Mouse (Mus musculus) heart, adult 2 months (tissue): ENCODE results near the gene Pcdh7. TPM values are rescaled to one million over a fixed set of nuclear protein-coding genes. Genes with fewer than 3 reads are reported as not detected.
A peak's percentile ranks its signal among the peaks of the same experiment; 100 is the strongest.

ENCODE experiments used
- DNase-seq, 2 experiments: peaks; one replicate each; pipeline ENCODE4 v3.0.0; 2021
- H3K27ac ChIP-seq: fragments of 200-600 bp; 2 replicates; pipeline ENCODE4 v1.8.1; 2022
- H3K27me3 ChIP-seq: fragments of 200-500 bp; 2 replicates; pipeline ENCODE4 v1.6.1; 2012; ENCODE audit warnings: mild to moderate bottlenecking, low read length, inconsistent platforms, mixed read lengths; ENCODE audit not compliant: control insufficient read depth, insufficient read depth
- H3K36me3 ChIP-seq: fragments of 200-500 bp; 2 replicates; pipeline ENCODE4 v1.6.1; 2012; ENCODE audit warnings: low read length, inconsistent platforms; ENCODE audit not compliant: control insufficient read depth, insufficient read depth
- H3K4me1 ChIP-seq: fragments of 200-500 bp; 2 replicates; pipeline ENCODE4 v1.6.1; 2011; ENCODE audit warnings: low read length; ENCODE audit not compliant: control insufficient read depth, insufficient read depth
- H3K4me3 ChIP-seq: fragments of 200-600 bp; 2 replicates; pipeline ENCODE4 v1.8.1; 2022
- H3K79me2 ChIP-seq: fragments of 200-500 bp; replicated peaks from 2 replicates; pipeline ENCODE4 v1.6.1; 2012; ENCODE audit warnings: mild to moderate bottlenecking, inconsistent platforms, low read length, moderate library complexity, mixed read lengths; ENCODE audit not compliant: control insufficient read depth, insufficient read depth
- H3K9ac ChIP-seq: fragments of 200-500 bp; 2 replicates; pipeline ENCODE4 v1.6.1; 2012; ENCODE audit warnings: low read depth, mild to moderate bottlenecking, control low read depth, inconsistent platforms, low read length, mixed read lengths
- CTCF ChIP-seq: fragments of 200-600 bp; IDR thresholded peaks from 2 replicates; pipeline ENCODE4 v1.8.1; 2022; ENCODE audit warnings: antibody characterized with exemption, mild to moderate bottlenecking, moderate library complexity
- EP300 ChIP-seq: fragments of 200-500 bp; IDR thresholded peaks from 2 replicates; pipeline ENCODE4 v1.6.1; 2011; ENCODE audit warnings: low read depth, low read length, control low read depth; ENCODE audit not compliant: insufficient read depth
- POLR2A ChIP-seq: fragments of 200-500 bp; IDR thresholded peaks from 2 replicates; pipeline ENCODE4 v1.6.1; 2011; ENCODE audit warnings: mild to moderate bottlenecking, low read depth, low read length, control low read depth; ENCODE audit not compliant: insufficient read depth
- WGBS: fragments of 180-500 bp; shearing (Covaris S2); methylation state at CpG from one replicate; pipeline ENCODE4 v1.1.7; 2018; 5-methylcytosine and 5-hydroxymethylcytosine counted together
- intact Hi-C: fragments of 180-260 bp; cut with DNase I; formaldehyde crosslinking; loops from one replicate; pipeline ENCODE4 v1.15.1; 2025
- polyA plus RNA-seq: library from polyadenylated mRNA; depleted of rRNA; stranded (reverse); fragments of >200 nt; gene quantifications from 2 replicates; pipeline ENCODE4 v1.2.3, GENCODE M21; 2012
- total RNA-seq, 2 experiments: library from RNA; stranded (reverse); gene quantifications; 2 replicates each; pipeline ENCODE4 v1.2.3; 2021

Pcdh7 gene
- total and polyA plus RNA-seq, 3 experiments = 44.0 to 107 (median 82.7) TPM

DNA sequence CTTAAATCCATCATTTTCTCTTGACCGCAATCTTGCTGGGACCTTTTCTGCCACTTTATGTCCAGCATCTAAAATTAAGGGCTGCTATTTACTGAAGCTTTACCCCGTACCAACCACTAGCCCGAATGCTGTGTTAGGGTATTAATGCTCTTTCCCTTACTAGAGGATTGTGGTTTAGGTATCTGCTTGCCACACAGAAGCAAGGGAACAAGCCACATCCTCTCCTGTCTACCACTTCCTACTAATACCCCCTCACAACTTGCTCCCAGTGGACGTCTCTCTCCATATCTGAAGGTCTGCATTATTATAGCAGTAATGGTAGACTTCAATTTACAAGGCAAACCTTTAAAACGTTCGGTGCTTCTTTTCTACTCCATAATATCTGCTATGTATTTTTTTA lies 18.0 kb downstream of the Pcdh7 start:
- 71% methylated on average over 6 of the region's 6 CpGs for WGBS
- Histone ChIP-seq H3K27me3 (no peaks in the 10 kb centered on the region), H3K9ac (no peak overlapping the region), H3K27ac (no peak overlapping the region), H3K79me2 (no peaks in the 10 kb centered on the region; the same call in 1 of the 2 replicates), H3K36me3 (peaks cover 10% of the 10 kb centered on the region), H3K4me3 (no peak overlapping the region), H3K4me1 (peaks cover 2% of the 10 kb centered on the region)
- TF ChIP-seq POLR2A = no peak
- no peak for TF ChIP-seq CTCF
- TF ChIP-seq EP300 = no peak
- intact Hi-C loops = no loop called here
- DNase-seq = no peak

DNA sequence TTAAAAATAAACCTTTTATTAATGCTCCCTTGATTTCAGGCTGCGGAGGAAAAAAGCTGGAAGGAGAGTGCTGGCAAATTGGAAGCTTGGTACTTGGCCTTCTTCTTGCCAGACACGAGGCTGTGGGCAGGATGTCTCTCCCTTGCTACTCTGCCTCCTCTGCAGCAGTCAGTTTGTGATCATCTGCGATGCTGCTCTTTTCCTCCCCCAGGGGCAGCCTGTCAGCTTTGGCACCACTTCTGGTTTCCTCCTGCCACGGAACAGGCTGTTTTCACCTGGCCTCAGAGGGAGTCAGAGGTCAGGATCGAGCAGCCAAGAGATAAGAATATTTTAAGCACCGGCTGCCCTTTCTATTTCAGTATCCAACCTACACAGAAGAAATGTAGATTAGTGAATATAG lies 25.2 kb downstream of the Pcdh7 start:
- peak; percentile 51 to 79 for DNase-seq
- H3K27me3 ChIP-seq = no peaks in the 10 kb centered on the region
- 10% methylated on average over 6 of the region's 6 CpGs for WGBS
- no peak overlapping the region for H3K9ac ChIP-seq
- intact Hi-C loops = loop anchor here (2.0 to 10.0 kb wide), 2 partner anchors 22 to 202 kb away; no protein-coding TSS in a partner anchor
- no peak overlapping the region for H3K4me3 ChIP-seq
- H3K36me3 ChIP-seq = peaks cover 13% of the 10 kb centered on the region
- peak overlapping the region; percentile 92 for H3K27ac ChIP-seq
- TF ChIP-seq CTCF = peak; percentile 49
- TF ChIP-seq EP300 = peak; percentile 97
- peak; percentile 70 for TF ChIP-seq POLR2A
- no peaks in the 10 kb centered on the region; the same call in 1 of the 2 replicates for H3K79me2 ChIP-seq
- H3K4me1 ChIP-seq = no peaks in the 10 kb centered on the region; the same call in none of the 2 replicates

DNA sequence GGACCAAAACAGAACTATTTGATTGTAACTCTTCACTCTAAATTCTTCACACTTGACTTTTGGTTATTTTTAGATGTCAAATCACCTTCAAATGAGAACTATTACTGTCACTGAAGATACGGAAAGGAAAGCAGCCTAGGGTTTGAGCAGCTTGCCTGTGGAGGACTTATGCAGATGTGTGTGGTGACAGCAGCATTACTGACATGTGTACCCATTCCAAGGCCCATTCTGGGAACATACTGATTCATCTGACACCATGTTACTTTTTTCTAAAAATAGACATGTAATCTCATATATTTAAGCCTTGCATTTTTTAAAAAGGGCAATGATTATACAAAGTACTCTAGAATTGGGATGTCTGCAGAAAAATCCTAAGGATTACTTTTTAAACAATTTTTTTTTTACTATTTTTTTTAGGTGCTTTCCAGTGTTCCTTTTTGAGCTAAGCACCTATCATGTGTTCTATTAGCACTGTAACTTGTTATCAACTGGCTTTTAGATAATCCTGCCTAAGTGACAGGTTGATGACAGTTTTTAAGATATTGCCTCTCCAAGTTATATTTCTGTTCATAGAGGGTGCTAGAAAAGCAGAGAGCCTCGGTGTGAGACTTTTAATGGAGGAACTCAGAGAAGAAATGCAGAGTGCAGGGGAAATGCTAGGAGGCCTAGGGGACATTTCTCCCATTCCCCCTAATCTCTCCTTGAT lies 26.3 kb downstream of the Pcdh7 start:
- WGBS = 39% methylated on average over 2 of the region's 2 CpGs
- Histone ChIP-seq H3K27me3 (no peaks in the 10 kb centered on the region), H3K9ac (no peak overlapping the region), H3K27ac (peak overlapping the region; percentile 92), H3K4me1 (no peaks in the 10 kb centered on the region; the same call in none of the 2 replicates), H3K79me2 (no peaks in the 10 kb centered on the region; the same call in 1 of the 2 replicates), H3K4me3 (no peak overlapping the region), H3K36me3 (peaks cover 15% of the 10 kb centered on the region)
- no peak for TF ChIP-seq CTCF
- TF ChIP-seq POLR2A = no peak; the same call in 1 of the 2 replicates
- TF ChIP-seq EP300 = peak; percentile 58; the same call in 1 of the 2 replicates
- intact Hi-C loops = loop anchor here (2.0 to 10.0 kb wide), 2 partner anchors 23 to 201 kb away; no protein-coding TSS in a partner anchor
- peak in 1 of 2 experiments; percentile 40 for DNase-seq

DNA sequence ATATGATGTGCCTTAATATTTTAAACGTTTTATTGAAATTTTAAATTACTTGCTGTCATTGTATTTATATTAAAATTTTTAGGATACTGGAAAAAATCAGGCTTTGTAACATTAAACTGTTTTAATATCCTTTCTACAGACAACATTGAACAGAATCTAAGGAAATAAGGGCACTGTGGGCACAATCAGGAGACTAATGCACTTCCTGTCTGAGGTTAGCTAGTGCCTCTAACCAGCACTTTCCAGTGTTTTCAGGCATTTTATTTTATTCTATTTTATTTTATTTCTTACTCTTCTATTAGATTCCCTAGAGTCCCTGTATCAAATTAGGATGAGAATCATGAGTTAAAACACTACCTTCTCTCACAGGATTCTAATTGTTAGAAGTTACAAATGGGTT lies 28.1 kb downstream of the Pcdh7 start:
- Histone ChIP-seq H3K36me3 (peaks cover 15% of the 10 kb centered on the region), H3K9ac (no peak overlapping the region), H3K27me3 (no peaks in the 10 kb centered on the region), H3K79me2 (no peaks in the 10 kb centered on the region; the same call in 1 of the 2 replicates), H3K27ac (peak overlapping the region; percentile 77), H3K4me3 (no peak overlapping the region), H3K4me1 (no peaks in the 10 kb centered on the region; the same call in none of the 2 replicates)
- intact Hi-C loops = loop anchor here (10.0 kb wide), 1 partner anchor 199 kb away; no protein-coding TSS in a partner anchor
- TF ChIP-seq POLR2A (no peak), EP300 (no peak), CTCF (no peak)
- no peak for DNase-seq
- WGBS = 60% methylated on average over 1 of the region's 1 CpGs

DNA sequence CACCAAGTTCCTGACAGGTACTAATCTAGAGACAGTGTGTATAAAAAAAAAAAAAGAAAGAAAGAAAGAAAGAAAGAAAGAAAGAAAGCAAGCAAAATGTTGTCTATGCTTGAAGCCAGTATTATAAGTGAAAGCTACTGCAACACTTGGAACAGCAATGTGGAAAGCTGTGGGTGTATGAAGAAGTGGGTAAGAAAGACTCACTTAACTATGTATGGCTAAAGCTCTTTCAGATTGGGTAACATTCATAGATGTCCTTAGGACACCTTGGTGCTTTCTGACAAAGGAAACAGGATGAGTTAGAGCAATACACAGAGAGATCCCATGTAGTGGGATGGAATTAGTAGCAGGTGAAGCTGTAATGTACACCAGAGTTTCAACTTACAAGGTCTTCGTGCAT lies 32.6 kb downstream of the Pcdh7 start:
- H3K36me3 ChIP-seq = peaks cover 5% of the 10 kb centered on the region
- WGBS = 100% methylated on average over 1 of the region's 1 CpGs
- H3K79me2 ChIP-seq = no peaks in the 10 kb centered on the region; the same call in 1 of the 2 replicates
- no peak for TF ChIP-seq CTCF
- TF ChIP-seq POLR2A = no peak
- no peak for TF ChIP-seq EP300
- H3K27ac ChIP-seq = no peak overlapping the region
- DNase-seq = no peak
- H3K4me1 ChIP-seq = no peaks in the 10 kb centered on the region; the same call in 1 of the 2 replicates
- H3K27me3 ChIP-seq = no peaks in the 10 kb centered on the region
- intact Hi-C loops = no loop called here
- no peak overlapping the region for H3K9ac ChIP-seq
- H3K4me3 ChIP-seq = no peak overlapping the region

DNA sequence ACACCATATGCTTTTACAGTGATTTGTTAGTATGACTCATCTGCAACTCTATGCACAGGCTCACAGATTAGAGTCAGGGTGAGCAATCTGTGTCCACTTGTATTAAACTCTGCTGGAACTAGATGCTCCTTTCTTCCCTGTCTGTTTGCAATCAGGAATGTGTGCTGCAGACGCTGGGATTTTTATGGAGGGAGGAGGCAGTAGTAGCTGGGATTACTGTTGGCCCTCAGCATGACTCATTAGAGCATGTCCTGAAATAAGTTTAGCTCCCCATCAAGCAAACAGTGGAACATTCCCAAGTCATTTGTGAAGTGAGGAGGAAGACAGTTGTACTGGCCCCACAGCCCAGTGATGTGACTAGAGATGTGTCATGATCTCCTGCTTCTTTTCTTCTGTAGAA lies 38.0 kb downstream of the Pcdh7 start:
- Histone ChIP-seq H3K36me3 (peaks cover 12% of the 10 kb centered on the region), H3K27me3 (no peaks in the 10 kb centered on the region), H3K27ac (peak overlapping the region; percentile 6), H3K4me1 (peaks cover 10% of the 10 kb centered on the region), H3K9ac (no peak overlapping the region), H3K4me3 (no peak overlapping the region), H3K79me2 (no peaks in the 10 kb centered on the region)
- intact Hi-C loops = loop anchor here (5.0 kb wide), 1 partner anchor 38 kb away; the partner anchor contains the start of gene Pcdh7
- DNase-seq = peak in 1 of 2 experiments; percentile 24
- WGBS = 3% methylated on average over 1 of the region's 1 CpGs
- TF ChIP-seq CTCF (no peak), POLR2A (no peak)
